Mouse (Mus musculus) embryo, embryonic 10 days (tissue): ENCODE results near the gene Faxc.
A peak's percentile ranks its signal among the peaks of the same experiment; 100 is the strongest.

ENCODE experiments used
- DNase-seq: peaks from one replicate; pipeline ENCODE4 v3.0.0-alpha.2; 2015; ENCODE audit warnings: low spot score

Gene Faxc

DNA sequence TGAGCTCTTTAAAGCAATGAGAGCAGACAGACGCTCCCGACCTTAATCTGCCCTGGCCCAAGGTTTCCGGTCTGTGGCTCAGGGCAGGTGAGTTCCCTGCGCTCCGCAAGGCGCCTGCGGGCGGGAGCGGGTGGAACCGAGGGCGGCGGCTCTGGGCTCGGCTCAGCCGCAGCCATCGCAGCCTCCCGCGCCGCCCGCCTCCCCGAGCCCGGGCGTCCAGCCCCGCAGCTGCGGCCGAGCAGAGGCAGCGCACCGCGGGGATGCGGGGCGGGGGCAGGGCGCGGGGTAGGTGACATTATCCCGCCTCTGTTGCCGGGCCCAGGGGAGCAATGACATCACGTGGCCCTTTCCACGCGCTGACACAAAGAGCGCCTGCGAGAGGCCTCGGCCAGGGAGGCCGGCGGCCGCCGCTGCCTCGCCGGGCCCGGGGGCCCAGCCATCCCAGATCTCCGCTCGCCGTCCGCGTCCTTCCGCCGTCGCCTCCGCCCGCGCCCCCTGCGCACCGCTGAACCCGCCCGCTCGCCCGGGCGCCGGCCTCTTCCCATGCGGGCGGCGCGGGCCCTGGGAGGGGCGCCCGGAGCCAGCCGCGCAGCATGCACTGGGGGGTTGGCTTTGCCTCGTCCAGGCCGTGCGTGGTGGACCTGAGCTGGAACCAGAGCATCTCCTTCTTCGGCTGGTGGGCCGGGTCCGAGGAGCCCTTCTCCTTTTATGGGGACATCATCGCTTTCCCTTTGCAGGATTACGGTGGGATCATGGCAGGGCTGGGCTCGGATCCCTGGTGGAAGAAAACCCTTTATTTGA lies at the start of gene Faxc:
Gene Faxc (plus strand): TSS at position 359 of the 801 bp plus-strand sequence.
- peak; percentile 62 for DNase-seq

DNA sequence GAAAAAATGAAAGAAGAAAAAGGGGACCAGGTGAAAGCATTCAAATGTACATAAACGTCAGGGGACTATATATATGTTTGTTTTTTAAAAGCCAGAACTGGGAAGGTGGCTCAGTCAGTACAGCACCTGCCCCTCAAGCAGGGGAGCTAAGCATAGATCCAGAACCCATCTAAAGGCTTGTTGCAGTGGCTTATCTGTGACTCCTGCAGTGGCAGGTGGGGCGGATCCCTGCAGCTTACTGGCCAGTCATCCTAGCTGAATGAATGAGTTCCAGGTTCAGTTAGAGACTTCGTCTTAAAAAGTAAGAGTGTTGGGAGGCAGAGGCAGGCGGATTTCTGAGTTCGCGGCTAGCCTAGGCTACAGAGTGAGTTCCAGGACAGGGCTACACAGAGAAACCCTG lies 48.3 kb upstream of the Faxc start:
- DNase-seq: no peak

DNA sequence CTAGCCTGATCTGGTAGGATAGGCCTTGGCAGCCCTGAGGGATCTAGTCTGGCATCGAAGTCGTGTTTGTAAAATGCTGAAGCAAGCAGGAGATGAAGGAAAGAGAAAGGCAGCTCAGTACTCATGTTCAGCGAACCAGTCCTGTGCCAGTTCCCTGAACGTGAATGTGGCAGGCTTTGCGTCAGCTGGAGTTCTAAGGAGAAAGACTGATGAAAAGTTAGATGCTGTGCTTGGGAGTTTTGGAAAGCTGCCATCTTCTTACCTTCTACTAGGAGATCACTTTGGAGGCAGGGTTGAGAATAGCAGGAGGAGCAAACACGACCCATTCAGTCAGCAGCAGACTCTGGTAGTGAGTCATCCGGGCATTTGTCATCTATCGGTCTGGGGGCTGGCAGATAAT lies 45.3 kb upstream of the Faxc start:
- DNase-seq: no peak

DNA sequence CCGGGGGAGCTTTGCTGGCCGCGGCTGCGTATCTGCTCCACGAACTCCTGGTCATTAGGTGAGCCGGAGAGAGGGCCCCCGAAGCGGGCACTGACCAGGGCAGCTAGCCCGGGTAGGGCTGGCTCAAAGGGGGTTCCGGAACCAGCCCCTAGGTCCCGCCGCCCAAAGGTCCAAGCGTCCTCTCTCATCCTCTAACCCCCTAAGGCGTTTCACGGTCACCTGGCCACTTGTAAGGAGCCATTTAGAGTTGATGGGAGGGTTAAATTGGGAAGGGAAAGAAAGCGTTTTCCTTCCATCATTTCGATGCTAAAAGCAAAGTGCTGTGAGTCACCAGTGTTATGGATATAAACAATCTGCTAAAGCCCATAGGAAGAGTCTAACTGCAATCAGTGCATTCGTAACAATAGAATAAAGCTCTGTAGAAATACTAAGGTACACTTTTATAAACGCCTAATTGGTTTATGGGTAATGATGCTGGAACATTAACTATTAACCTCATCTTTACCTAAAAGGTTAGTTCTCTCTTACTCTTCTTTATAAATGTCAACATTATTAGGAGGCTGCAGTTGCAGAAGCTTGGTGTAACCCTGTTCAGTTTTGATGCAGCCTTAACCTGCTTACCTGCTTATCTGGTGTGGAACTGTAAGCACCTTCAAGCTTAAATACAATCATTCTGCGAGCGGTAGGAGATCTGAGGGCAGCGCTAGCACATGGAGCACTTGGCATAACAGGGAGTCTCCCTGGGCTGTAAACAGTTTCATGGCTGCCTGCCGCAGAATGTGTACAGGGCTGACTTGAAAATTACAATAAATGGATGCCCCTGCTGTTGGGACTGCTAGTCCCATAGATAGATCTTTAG lies 872 bp downstream of the Faxc start:
- DNase-seq: peak; percentile 28

DNA sequence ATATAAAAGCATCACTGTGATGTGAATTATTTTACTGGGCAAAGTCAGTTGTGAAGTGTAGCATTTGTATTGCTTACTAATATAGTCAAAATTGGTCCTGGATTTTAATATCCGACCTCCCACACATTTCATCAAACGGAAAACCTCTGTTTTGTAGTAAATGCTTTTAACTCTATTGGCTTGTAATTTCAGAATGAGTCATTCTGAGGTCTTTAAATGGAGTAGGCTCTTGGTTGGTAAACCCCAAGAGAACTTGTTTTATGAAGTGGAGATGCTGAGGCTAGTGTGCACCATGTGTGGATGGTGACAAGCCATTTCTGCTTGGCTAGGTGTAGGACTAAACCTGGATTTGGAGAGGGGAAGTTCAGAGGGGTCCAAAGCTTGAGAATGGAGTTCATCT lies 4.2 kb downstream of the Faxc start:
- no peak for DNase-seq

DNA sequence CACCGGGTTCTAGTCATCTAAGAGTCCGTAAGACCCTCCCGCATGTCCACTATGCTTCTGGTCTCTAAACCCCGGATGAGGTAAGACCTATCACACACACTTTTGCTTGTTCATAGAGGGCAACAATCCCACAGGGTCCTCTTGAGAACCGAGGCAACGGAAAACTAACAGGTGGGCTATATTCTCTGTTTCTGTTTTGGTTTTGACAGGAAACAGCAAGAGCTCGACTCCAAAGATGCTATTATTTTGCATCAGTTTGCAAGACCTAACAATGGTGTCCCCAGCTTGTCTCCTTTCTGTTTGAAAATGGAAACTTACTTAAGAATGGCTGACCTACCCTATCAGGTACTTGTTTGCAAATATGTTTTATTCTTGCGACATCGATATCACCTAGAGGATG lies 5.3 kb downstream of the Faxc start:
- no peak for DNase-seq

DNA sequence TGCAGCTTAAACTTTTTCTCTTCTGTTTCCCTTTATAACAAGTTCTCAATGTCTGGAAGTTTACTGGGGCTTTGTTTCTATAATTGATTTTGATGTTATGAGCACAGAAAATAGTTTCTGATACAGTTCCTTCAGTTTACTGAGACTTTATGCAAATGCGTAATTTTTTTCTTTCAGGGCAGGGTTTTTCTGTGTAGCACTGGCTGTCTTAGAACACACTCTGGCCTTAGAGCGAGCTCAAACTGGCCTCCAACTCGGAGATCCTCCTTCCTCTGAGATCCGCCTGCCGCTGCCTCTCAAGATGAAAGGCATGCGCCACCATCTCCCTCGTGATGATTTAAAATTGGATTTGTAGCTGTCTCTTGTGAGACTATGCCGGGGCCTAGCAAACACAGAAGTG lies 6.8 kb downstream of the Faxc start:
- DNase-seq: no peak

DNA sequence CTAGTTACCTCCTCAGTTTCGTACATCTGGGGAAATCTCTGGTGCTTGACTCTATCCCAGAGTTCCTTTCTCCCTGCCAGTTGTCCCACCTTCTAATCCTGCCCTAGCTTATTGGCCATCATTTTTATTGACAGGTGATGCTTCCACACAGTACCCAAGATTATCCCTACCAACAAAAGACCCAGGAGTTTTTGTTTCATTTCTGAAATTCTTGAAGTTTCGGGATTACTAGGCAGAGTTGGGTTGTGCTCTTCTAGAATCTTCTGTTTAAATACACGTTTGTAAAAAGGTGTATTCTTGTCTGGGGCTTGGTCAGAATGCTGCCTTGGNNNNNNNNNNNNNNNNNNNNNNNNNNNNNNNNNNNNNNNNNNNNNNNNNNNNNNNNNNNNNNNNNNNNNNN lies 13.5 kb downstream of the Faxc start:
- DNase-seq: no peak

DNA sequence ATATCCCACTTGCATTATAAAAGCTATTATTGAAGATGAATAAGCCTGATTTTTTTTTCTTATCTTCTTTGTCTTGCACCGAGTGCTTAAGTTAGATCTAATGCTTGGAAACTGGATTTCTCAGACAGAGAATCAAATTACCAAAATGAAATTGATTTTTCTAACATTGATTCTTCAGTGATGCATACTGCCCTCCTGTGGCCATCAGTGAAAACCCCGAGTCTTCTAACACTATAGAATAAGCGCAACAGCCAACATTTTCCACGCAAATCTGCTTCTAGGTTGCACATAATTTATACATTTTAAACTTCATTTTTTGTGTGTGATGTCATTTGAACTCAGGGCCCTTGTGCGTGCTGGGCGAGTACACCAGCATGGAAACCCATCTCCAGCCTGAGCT lies 20.3 kb downstream of the Faxc start:
- peak; percentile 57 for DNase-seq

DNA sequence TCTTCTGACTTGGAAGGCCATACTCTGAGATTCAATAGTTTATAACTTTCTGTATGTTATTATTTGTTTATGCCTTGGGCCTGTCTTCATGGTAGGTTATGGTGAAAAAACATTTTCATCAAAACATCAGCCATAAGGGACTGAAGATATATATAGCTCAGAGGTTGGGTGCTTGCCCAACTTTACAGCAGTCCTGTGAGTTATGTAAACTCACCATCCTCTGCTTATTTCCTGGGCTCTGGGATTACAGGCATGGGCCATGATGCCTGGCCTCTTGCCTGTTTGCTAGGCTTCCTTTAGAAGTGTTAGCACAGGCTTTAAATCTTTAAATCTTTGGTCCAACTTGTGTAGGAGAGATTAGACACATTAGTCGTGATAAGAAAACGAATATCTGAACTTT lies 21.1 kb downstream of the Faxc start:
- no peak for DNase-seq

DNA sequence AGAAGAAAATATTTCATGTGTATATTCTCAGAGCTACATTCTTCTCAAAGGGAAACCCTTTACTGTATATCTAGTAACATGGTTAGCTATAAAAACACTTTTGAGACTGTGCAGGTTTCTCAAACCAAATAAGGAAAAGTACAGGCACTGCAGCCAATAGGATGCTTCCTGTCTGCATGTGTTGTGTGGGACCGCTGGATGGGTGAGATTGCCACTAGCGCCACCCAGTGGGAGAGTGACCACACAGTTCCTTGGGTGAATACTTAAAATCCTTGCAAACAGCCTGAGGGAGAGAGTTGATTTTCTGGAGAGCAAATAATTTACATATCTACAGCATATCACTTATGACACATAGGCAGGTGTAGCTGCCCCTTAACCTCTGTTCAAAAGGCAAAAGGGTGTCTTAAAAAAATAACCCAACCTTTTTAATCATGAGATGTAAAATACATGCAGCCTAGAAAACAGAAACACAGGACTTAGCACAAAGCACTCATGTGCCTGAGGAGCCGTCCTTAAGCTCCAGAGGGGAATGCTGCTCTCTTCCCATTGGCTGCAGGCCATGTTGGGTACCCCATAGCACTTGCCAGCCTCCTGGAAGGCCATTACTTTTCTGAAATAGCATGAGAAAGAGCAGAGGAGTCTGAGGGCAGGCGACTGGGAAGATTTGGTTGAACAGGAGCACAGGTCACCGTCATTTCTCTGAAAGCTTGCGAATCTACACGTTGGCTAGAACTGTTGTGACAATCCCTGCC lies 26.6 kb downstream of the Faxc start:
- peak; percentile 80 for DNase-seq

DNA sequence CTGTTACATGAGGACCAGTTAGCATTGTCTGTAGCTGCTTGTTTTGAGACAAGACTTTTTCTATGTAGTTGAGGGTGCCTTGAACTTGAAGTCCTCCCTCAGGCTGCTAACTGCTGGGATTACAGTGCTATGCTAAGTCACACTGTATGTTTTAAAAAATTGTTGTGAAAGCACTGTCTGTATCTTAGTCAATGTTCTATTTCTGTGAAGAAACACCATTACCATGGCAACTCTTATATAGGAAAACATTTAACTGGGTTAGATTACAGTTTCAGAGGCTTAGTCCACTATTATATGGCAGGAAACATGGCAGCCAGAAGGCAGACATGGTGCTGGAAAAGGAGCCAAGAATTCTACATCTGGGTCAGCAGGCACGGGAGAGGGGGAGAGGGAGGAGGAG lies 40.8 kb downstream of the Faxc start:
- no peak for DNase-seq

DNA sequence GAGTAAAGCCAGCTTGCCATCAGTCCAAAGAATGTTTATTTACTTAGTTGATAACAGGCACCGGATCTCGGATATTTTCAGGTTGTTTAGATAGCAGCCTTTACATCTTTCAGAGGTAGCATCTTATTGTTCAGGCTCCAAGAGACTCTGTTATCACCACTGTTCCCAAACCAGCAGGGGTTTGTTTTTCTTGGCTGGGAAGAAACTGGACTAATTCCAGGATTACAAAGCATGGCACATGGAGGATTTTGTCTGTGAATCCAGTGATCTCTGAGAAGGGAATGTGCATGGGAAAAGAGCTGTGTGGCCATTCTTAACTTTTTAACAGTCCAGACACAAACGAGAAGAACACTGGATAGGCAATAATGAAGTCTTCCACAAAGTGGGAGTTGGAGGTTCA lies 43.0 kb downstream of the Faxc start:
- no peak for DNase-seq

DNA sequence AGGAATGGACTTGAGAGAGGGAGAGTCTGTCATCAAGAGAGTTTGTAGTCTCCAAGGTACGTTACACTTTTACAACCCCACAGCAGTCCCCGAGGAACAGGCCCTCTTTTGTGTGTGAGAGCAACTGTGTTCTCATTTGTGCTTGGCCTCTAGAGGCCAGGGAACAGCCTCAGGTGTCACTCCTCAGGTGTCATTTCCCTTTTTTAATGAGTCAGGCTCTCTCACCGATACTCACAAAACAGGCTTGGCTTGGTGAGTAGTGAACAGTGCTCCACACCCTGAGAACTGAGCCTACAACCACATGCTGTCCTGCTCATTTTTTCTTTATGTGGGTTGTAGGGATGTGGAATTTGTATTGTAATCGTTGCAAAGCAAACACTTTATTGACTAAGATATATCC lies 49.3 kb downstream of the Faxc start:
- DNase-seq: no peak

DNA sequence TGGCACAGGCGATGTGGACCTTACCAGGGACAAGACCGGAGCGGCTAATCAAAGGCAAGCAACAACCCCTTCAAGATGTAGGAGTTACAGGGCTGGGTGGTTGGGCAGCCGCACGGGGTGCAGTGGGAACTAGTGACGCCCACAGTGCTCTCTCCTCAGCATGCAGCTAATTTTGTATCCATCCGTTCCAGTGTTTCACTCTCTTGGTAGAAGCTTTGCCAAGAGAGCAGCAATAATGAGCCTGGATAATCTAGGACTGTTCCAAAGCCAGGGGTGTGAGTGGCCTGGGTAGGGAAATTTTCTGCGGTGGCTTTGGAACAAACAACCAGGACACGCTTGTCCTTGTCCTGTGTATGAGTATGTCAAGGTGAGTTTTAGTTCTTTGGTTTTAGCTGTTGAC lies 51.3 kb downstream of the Faxc start:
- no peak for DNase-seq

DNA sequence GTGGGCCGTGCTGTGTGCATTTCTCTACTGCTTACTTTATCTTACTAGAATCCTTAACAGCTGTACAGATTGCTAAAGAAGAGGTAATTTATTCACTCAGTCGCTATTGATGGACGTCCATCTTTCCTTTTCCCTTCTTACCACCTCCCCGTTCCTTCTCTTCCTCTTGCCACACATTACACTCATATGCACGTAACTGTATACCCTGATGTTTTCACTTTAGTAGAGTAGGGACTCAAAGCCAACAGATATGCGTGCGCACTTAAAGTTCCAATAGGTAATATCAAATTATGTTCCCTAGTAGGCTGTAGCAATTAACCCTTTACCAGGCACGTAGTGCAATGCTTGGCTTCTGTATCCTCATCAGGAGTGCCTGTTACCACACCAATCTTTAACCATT lies 55.7 kb downstream of the Faxc start:
- DNase-seq: no peak

DNA sequence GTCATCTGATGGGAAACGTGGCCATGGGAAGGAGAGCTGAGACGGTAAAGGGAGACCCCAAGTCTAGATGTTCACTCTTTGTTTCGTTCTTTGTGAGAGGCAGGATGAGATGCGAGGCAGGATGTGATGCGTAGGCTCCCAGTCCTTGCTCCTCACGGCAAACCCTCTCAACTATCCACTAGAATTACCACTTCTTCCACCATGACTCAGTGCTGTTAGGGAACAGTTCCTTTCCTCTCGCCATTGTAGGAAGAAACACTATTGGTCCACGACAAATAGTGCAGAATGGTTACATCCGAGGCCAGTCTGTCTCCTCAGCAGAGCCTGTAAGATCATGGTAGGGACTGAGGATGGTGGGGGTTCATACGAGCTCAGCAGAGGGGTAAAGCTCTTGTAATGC lies 56.3 kb downstream of the Faxc start:
- DNase-seq: no peak

DNA sequence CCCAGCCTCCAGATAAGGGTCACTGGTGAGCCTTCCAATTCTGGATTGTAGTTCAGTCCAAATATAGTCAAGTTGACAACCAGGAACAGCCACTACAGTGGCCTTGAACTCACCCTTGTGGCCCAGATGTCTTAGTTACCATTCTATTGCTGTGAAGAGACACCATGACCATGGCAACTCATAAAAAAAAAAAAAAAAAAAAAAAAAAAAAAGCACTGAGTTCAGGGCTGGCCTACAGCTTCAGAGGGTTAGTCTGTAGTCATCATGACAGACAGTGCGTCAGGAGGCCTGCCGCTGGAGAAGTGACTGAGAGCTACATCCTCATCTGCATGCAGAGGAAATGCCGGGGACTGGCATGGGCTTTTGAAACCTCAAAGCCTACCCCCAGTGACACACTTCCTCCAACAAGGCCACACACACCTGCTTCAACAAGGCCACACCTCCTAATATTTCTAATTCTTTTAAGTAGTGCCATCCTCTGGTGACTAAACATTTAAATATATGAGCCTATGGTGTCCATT lies 58.5 kb downstream of the Faxc start:
- DNase-seq: no peak

DNA sequence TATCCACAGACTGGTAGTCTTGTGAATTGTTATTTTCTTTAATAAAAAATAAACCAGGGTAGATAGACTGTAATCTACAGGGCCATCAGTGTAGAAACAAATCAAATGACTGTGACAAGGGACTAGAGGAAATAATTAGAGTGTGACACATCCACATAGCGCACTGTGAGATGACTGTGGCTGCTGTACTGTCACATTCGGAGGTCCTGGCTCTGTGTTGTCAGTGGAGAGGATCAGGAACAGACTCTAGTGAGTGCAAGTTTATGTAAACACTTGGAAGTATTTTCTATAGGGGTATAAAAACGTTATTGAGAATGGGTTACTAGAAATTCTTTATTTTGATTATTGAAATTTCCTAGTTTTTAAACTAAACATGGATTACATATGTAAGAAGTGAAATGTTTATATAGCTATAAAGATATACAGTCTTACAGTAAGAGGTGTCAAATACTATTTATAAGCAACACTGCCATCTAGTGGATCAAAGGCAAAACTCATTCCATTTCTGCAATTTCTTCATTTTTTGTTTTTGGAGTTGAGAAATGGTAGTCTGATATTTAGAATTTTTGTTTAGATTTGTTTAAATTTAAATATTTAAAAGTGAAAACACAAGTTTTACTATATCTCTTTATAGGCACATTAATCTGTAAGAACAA lies 59.6 kb downstream of the Faxc start:
- DNase-seq: peak; percentile 45

DNA sequence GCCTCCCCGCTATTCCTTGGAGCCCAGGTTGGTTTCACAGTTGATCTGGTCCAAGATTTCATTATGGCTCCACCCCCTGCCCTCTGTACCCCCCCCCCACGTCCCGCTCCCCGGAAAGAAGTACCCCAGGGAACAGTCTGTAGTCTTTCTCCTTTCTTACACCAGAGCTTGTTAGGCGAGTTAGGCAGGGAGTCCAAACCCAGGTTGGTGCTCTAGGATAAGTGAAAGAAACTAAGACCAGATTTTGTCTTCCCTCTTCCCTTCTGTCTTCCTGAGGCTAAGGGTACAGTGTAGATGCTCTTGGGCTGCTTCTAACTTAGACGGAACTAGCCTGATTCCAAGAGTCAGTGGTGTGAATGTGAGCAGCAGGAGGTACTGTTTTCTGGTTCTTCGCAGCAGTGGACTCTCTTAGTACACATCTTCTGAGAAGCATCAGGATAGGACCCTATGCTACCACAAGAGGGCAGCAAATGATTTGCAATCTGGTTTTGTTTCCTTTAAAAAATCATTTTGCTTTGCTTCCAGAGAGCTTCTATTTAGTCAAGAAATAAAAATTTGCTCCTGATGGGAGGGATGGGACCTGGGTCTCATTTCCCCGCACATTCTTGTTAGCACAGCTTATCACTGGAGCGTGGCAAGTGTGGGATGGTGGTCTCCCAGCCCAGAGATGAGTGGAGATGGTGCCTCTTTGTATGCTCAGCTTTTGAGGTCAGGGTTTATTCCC lies 86.7 kb downstream of the Faxc start:
- DNase-seq: peak; percentile 84

DNA sequence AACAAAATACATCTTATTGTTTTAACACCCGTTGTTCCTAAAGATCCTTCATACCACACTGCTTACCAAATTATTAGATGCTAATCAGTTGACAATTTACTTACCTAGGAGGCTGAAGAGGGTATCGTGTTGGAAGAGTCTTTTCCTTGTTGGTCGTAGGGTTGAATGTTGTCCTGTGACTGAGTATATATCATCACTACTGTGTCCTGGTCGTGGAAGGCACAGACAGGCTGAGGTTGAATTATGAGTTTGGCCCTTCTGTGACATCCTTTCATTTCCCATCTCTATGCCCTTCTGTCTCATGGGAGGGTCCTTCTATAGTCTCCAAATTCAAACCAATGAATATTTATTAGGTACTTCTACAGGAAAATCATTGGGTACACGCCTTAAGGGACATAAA lies 87.3 kb downstream of the Faxc start:
- DNase-seq: no peak
